Mouse (Mus musculus): ENCODE measurements around the gene Arhgap20. TPM values are rescaled to one million over a fixed set of nuclear protein-coding genes. Genes with fewer than 3 reads are reported as not detected.

The Arhgap20 gene
- 0.29 TPM in 1 of 2 replicates, not detected in the other for total RNA-seq (2017)

GRCm38 (mm10) chr9:51764921-51765416, at the start of gene Arhgap20:
Arhgap20 (plus strand) TSS chr9:51765337.
- ATAC-seq (replicated peaks; ENCODE audit: low read depth, poor library complexity, severe bottlenecking), result peak; percentile 77

- no peak for ATAC-seq (replicated peaks; ENCODE audit: low read depth, poor library complexity, severe bottlenecking)
Observed at GRCm38 (mm10) chr9:51718793-51719192, 46.3 kb upstream of the Arhgap20 start.

- ATAC-seq (replicated peaks; ENCODE audit: low read depth, poor library complexity, severe bottlenecking), result no peak
Observed at GRCm38 (mm10) chr9:51727960-51728359, 37.2 kb upstream of the Arhgap20 start.

- ATAC-seq (replicated peaks; ENCODE audit: low read depth, poor library complexity, severe bottlenecking), result no peak
Observed at GRCm38 (mm10) chr9:51735180-51736034, 29.7 kb upstream of the Arhgap20 start.

DNA sequence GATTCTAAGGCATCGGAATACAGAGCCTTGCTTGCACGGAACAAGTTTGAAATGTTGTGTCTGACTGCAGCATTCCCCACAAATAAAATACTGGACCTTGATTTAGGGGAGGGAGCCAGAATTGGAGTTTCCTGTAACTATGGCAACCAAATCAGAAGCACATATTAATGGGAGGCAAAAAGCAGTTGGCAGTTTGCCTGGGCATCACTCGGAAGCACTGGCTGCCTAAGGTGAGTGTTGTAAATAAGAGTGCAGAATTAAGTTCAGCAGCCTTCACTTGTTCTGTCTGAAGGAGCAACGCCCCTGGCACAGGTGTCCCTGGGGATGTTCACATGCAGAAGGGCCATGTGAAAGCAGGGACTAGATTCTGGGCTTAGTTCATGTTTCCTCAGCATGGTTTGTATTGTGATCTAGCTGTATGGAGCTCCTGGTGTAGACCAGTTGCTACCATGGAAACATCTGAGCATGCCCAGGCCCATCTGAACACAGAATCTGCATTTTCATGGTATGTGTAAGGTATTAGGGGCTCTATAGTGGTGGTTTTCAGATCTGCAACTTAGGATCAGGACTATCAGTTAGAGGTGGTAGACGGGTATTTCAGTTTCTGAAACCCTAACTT, 28.3 kb upstream of the Arhgap20 start:
- ATAC-seq (replicated peaks; ENCODE audit: low read depth, poor library complexity, severe bottlenecking), result no peak

DNA sequence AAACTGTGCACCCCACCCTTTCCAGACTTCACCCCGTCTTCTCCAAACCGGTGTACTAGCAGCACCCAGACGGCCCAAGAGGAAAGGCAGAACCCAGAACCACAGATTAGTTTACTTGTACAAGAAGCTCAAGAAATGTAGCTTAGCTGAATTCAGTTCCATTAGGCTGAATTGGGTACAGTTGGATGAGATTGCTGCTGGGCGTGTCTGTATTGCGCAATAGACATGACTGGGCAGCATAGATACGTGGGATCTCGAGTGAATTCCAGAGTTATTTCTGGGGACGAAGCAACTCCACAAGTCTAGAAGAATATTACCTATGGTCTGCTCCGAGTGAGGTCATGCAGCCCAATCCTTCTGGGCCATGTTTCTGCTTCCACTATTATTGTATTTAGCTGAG, 26.8 kb upstream of the Arhgap20 start:
- no peak for ATAC-seq (replicated peaks; ENCODE audit: low read depth, poor library complexity, severe bottlenecking)

DNA sequence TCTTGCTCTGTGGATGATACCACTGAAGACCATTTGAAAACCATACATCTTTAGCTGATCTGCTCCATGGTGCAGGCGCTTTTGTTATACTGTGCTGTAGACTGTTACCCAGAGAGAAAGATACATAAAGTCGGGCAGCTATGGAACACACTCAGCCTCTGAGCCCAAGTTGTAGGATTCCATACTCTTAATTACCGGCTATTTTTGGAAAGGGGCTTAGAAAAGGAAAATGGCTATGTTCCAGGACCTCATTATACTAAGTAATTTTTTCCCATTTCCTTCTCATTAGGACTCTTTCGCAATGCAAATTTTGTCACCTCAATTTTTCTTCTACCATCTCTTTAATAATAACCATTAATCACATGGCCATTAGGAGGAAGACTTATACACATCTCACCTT, 25.3 kb upstream of the Arhgap20 start:
- no peak for ATAC-seq (replicated peaks; ENCODE audit: low read depth, poor library complexity, severe bottlenecking)

- ATAC-seq (replicated peaks; ENCODE audit: low read depth, poor library complexity, severe bottlenecking), result no peak
Observed at GRCm38 (mm10) chr9:51750144-51750543, 15.0 kb upstream of the Arhgap20 start.

DNA sequence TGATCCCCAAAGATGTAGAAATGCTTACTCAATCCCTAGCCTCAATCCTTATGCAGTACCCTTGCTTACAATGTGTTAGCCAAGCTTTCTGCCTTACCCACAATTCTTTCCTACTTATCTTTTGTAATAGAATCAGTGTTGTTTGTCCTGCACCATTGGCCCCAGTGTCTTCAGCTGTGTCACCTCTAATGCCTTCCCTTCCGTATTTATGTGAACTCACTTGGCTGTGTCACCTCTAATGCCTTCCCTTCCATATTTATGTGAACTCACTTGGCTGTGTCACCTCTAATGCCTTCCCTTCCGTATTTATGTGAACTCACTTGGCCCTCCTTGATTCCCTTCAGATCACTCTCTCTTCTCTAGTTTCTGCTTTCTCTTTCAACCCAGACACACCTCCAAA, 4.1 kb upstream of the Arhgap20 start:
- ATAC-seq (replicated peaks; ENCODE audit: low read depth, poor library complexity, severe bottlenecking), result no peak

DNA sequence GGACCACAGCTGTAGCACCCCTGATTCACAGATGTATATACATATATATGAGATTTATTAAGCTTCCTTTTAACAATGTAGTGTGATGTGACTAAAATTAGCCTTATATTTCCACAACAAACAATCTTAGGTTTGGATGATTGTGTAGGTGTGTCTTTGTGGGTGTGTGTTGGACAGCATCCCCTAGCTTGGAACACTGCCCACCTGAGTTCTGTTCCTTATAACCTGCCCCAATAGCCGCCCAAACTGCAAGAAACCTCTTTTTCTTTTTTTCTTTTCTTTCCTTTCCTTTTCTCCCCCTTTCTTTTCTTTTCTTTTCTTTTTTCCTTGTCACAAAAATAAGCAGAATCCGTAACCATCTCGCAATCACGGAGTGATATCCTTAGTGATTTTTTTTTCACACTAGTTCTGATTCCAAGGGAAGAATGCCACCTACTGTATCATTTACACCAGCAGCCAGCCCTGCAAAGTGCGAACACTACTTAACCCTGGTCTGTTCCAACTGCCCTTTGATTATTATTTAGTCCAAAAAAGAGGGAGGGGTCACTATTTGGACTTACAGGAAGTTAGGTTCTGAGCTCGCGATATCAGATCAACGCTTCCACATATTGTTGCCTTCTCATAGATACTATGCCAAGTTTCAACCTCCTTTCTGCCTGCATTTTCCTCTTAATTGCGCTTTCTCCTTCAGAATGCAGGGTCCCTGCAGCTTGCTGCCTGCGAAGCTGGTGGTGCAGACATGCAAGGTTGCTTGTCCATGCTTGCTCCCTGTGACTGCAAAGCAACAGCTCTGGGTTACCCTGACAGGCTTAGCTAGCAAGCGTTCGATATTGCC, 879 bp upstream of the Arhgap20 start:
- ATAC-seq (replicated peaks; ENCODE audit: low read depth, poor library complexity, severe bottlenecking), result no peak

- peak; percentile 19 for ATAC-seq (replicated peaks; ENCODE audit: low read depth, poor library complexity, severe bottlenecking)
Observed at GRCm38 (mm10) chr9:51765417-51766174, 459 bp downstream of the Arhgap20 start.

DNA sequence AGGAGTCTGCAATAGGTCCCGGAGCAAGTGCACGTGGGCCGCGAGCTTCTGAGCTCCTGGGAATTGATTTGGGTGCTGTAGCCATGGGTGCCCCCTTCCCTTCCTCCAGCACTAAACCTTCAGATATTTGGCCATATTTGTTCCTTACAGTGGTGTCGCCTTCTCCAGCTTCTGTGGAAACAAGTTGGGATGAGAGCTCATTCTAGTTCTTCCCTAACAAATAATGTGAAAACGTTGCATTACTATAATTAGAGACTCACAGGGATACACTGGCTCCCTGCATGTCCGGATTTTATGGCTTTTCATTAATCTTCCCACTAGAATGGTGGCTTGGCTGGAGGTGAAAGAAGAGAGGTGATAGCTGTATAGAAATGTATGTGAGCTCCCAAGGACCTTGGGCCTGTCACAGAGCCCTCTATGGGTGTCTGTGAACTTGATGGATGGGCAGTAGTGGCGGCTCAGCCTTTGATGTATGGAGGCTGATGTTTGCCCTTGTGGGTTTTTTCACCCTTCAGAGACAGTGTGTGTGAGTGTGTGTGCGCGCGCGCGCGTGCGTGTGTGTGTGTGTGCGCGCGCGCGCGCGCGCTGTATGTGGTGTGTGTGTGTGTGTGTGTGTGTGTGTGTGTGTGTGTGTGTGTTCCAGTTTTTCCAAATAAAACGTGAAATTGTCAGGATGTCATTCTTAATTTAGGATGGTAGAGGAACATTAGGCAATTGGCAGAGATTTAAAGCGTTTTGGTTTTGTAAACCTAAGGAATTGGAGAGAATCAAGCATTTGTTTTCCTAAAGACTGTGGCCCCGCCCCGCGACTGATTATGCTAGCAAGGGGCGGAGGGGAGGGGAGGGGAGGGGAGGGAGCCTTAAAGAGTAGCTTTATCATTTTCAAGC, 1.3 kb downstream of the Arhgap20 start:
- no peak for ATAC-seq (replicated peaks; ENCODE audit: low read depth, poor library complexity, severe bottlenecking)

DNA sequence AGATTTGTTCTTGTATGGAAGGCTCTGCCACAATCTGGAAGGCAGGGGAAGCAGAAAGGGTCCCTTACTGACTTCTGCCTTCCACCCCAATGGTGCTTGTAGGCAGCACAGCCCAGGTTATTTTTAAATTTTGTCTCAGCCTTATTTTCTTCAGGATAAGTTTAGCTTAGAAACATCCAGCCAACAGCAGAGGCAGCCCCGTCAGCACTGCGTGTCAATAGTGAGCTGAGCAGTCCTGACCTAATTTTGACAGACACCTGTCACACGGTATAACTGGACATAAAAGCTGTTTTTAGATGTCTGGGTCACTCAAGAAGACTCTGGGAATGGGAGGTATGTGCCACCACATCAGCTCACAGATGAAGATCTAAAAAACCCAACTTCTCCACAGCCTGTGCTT, 9.1 kb downstream of the Arhgap20 start:
- no peak for ATAC-seq (replicated peaks; ENCODE audit: low read depth, poor library complexity, severe bottlenecking)

DNA sequence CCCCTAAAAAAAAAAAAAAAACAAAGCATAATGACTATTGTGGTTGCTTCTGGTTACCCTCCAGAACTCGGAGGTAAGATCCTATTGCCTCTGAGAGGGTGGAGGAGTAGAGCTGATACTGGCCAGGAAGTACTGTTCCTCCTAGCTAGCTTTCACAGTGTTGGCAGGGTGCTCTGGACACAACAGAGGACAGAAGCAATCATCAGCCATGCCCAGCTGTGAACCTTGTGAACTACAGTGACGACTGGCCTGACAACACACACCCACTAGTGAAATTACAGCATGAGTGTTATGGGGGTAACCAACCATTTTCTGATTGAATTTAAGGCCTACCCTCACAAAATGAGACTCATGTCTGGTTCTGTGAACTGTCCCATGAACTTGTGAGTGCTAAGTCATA, 11.3 kb downstream of the Arhgap20 start:
- no peak for ATAC-seq (replicated peaks; ENCODE audit: low read depth, poor library complexity, severe bottlenecking)

GRCm38 (mm10) chr9:51777180-51777579, 12.0 kb downstream of the Arhgap20 start:
- peak; percentile 74 for ATAC-seq (replicated peaks; ENCODE audit: low read depth, poor library complexity, severe bottlenecking)

DNA sequence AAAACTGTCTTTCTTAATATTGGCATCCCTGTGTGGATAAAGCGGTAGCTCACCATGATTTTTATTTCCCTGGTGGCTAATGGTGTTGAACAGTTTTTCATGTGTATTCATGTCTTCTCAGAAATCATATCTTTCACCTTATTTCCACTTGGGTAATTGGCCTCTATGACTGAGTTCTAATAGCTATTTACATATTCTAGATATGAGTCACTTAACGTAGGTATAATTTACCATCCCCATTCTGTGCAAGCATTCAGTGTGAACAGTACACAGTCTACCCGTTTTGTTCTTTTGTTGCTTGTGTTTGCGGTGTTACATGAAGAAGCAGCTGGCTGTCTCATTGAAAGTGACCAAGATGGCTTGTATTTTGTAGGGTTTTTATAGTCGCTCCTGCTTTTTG, 14.1 kb downstream of the Arhgap20 start:
- ATAC-seq (replicated peaks; ENCODE audit: low read depth, poor library complexity, severe bottlenecking), result no peak

- no peak for ATAC-seq (replicated peaks; ENCODE audit: low read depth, poor library complexity, severe bottlenecking)
Observed at GRCm38 (mm10) chr9:51781092-51781491, 16.0 kb downstream of the Arhgap20 start.

- ATAC-seq (replicated peaks; ENCODE audit: low read depth, poor library complexity, severe bottlenecking), result no peak
Observed at GRCm38 (mm10) chr9:51787380-51787779, 22.2 kb downstream of the Arhgap20 start.

DNA sequence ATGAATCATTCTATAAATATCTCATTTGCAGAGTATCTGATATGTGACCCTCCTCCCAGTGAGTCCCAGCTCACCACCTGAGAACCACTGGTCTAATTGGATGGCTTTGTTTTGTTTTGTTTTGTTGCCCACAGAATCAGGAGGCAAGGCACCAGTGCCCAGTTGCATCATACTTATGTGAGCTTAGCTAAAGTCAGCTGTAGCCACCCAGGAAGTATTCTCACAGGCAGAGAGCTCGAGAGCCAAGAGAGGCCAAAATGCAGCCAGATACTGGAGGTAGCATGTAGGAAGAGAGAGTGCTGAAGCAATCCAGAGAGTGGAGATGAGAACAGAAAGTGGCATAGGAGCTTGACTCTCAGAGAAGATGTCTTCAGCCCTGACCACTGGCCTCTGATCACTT, 23.3 kb downstream of the Arhgap20 start:
- no peak for ATAC-seq (replicated peaks; ENCODE audit: low read depth, poor library complexity, severe bottlenecking)

Data from common myeloid progenitor, adult 5-6 weeks (primary cell).